Mouse (Mus musculus) liver, embryonic 12.5 days (tissue): ENCODE data around the gene Nox3. TPM values are rescaled to one million over a fixed set of nuclear protein-coding genes. Genes with fewer than 3 reads are reported as not detected.

Experiments used
- ATAC-seq: fragments of 200-750 bp; cut with Nextera tagmentation; 2 replicates; pipeline ENCODE4 v1.8.0; 2017; ENCODE audit warnings: moderate number of reproducible peaks, mild to moderate bottlenecking, moderate library complexity
- H3K27ac ChIP-seq: fragments of 300-500 bp; sonication (generic); 2 replicates; pipeline ENCODE4 v1.5.1; 2016; ENCODE audit warnings: mild to moderate bottlenecking
- H3K27me3 ChIP-seq: fragments of 300-500 bp; sonication (generic); replicated peaks from 2 replicates; pipeline ENCODE4 v1.6.1; 2016; ENCODE audit warnings: mild to moderate bottlenecking, moderate library complexity
- H3K36me3 ChIP-seq: fragments of 300-500 bp; sonication (generic); 2 replicates; pipeline ENCODE4 v1.6.1; 2016; ENCODE audit warnings: mild to moderate bottlenecking, moderate library complexity
- H3K4me1 ChIP-seq: fragments of 300-500 bp; sonication (generic); 2 replicates; pipeline ENCODE4 v1.6.1; 2016
- H3K4me2 ChIP-seq: fragments of 300-500 bp; sonication (generic); 2 replicates; pipeline ENCODE4 v1.6.1; 2016; ENCODE audit warnings: mild to moderate bottlenecking, moderate library complexity
- H3K4me3 ChIP-seq: fragments of 300-500 bp; sonication (generic); 2 replicates; pipeline ENCODE4 v1.5.1; 2016; ENCODE audit warnings: mild to moderate bottlenecking, moderate library complexity
- H3K9ac ChIP-seq: fragments of 300-500 bp; sonication (generic); 2 replicates; pipeline ENCODE4 v1.6.1; 2016; ENCODE audit warnings: mild to moderate bottlenecking, moderate library complexity
- H3K9me3 ChIP-seq: fragments of 300-500 bp; sonication (generic); replicated peaks from 2 replicates; pipeline ENCODE4 v1.6.1; 2016; ENCODE audit warnings: mild to moderate bottlenecking, moderate library complexity
- WGBS: fragments of 180-500 bp; shearing (Covaris S2); methylation state at CpG from one replicate; pipeline ENCODE4 v1.1.7; 2016; ENCODE audit not compliant: insufficient replicate concordance; 5-methylcytosine and 5-hydroxymethylcytosine counted together
- polyA plus RNA-seq: library from polyadenylated mRNA; unstranded; fragments of >200 nt; fragmentation: Nextera tagmentation; extraction: Ambion mirVana; gene quantifications from 2 replicates; pipeline ENCODE4 v1.2.1, GENCODE M21; 2016

The Nox3 gene
- polyA plus RNA-seq, 1 experiment from 2014 or later, result not detected

DNA sequence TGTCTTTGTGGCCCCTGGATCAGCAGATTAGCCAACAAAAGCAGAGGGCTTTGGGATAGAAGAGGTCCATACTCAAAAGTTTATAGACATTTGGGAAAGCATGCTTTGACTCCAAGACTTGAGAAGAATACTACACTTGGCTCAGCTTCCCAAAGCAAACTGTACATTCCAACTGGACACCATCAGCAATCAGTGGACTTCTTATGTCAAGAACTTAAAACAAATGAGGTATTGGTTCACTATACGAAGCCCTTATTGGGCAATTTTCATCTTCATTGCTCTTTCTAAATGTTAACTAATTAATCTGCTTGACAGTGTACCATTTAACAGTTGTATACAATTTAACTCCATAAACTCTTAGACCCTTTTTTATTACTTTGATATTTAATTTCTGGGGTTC is 97.7 kb downstream of the Nox3 start:
- no peaks in the 10 kb centered on the region for H3K27me3 ChIP-seq
- H3K9me3 ChIP-seq, result no peaks in the 10 kb centered on the region
- no peak overlapping the region for H3K9ac ChIP-seq
- no peaks in the 10 kb centered on the region for H3K4me1 ChIP-seq
- no peak overlapping the region for H3K4me2 ChIP-seq
- no peaks in the 10 kb centered on the region for H3K36me3 ChIP-seq
- WGBS, result 56% methylated on average over 1 of the region's 1 CpGs
- H3K4me3 ChIP-seq, result no peak overlapping the region
- no peak overlapping the region for H3K27ac ChIP-seq
- ATAC-seq, result no peak

DNA sequence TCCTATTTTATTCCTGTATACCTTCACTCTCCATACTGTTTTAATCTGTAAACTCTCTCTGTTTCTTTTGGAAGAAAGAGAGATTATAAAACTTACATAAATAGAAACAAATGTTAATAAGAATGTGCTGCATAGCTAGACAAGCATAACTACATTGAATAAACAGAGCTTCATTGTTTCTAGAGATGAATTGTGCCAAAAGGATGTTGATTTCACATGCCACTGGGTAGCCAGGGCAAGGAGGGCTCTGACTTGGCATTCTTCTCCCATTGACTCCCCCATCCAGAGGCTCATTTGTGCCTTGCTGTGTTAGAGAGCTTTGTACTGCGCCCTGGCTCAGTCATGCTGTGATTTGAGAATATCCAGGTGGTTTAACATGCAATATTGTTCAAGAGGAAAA is 98.2 kb downstream of the Nox3 start:
- Histone ChIP-seq H3K4me3 (no peak overlapping the region), H3K4me2 (no peak overlapping the region), H3K9me3 (no peaks in the 10 kb centered on the region), H3K9ac (no peak overlapping the region), H3K36me3 (no peaks in the 10 kb centered on the region), H3K27me3 (no peaks in the 10 kb centered on the region), H3K27ac (no peak overlapping the region), H3K4me1 (no peaks in the 10 kb centered on the region)
- 42% methylated on average over 1 of the region's 1 CpGs for WGBS
- ATAC-seq, result no peak

DNA sequence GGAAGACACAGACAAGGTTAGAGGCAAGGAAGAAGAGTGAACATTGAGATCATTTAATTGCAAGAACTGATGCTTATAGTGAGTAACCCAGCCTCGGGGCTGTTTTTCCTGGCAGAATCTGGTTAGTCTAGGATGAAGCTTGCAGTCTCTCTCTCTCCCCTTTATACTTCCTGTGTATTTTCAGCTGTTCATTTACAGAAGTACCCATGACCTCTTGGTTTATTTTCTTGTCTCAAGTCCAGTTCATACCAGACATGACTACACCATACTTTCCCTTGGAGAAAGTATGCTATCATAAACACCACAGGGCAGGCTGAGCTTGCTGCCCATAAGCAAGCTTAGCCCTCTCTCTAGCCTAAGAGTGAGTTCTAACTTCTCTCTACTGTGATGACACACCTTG is 98.9 kb downstream of the Nox3 start:
- no peak overlapping the region for H3K9ac ChIP-seq
- no peak overlapping the region for H3K4me3 ChIP-seq
- no peak overlapping the region for H3K27ac ChIP-seq
- no peak for ATAC-seq
- H3K36me3 ChIP-seq, result no peaks in the 10 kb centered on the region
- whole genome bisulfite sequencing, result 53% methylated on average over 1 of the region's 1 CpGs
- no peaks in the 10 kb centered on the region for H3K27me3 ChIP-seq
- H3K4me1 ChIP-seq, result no peaks in the 10 kb centered on the region
- no peaks in the 10 kb centered on the region for H3K9me3 ChIP-seq
- no peak overlapping the region for H3K4me2 ChIP-seq

Other genes starting within 250 kb of the Nox3 start
- gene Cldn20, start 163.7 kb downstream of the Nox3 start, polyA plus RNA-seq, result not detected in 2 replicates
- gene Tfb1m, start 138.5 kb downstream of the Nox3 start, polyA plus RNA-seq, result 14.3 and 15.4 TPM in 2 replicates